Mouse (Mus musculus) intestine, embryonic 16.5 days (tissue): ENCODE data around the gene Snx18. TPM values are rescaled to one million over a fixed set of nuclear protein-coding genes. Genes with fewer than 3 reads are reported as not detected.
A peak's percentile ranks its signal among the peaks of the same experiment; 100 is the strongest.

Experiments
- ATAC-seq: fragments of 200-750 bp; cut with Nextera tagmentation; 2 replicates; pipeline ENCODE4 v1.8.0; 2017; ENCODE audit warnings: moderate TSS enrichment, moderate library complexity
- H3K27ac ChIP-seq: fragments of 300-500 bp; sonication (generic); 2 replicates; pipeline ENCODE4 v1.5.1; 2014; ENCODE audit warnings: mild to moderate bottlenecking, low read length
- H3K27me3 ChIP-seq: fragments of 300-500 bp; sonication (generic); replicated peaks from 2 replicates; pipeline ENCODE4 v1.6.1; 2014; ENCODE audit warnings: low read length, control low read depth, mixed read lengths; ENCODE audit not compliant: control insufficient read depth, insufficient read depth
- H3K36me3 ChIP-seq: fragments of 300-500 bp; sonication (generic); 2 replicates; pipeline ENCODE4 v1.6.1; 2014; ENCODE audit warnings: low read length, control low read depth; ENCODE audit not compliant: control insufficient read depth, insufficient read depth
- H3K4me1 ChIP-seq: fragments of 300-500 bp; sonication (generic); 2 replicates; pipeline ENCODE4 v1.6.1; 2014; ENCODE audit warnings: low read length, control low read depth, mixed read lengths; ENCODE audit not compliant: control insufficient read depth, insufficient read depth
- H3K4me2 ChIP-seq: fragments of 300-500 bp; sonication (generic); 2 replicates; pipeline ENCODE4 v1.6.1; 2014; ENCODE audit warnings: low read depth, low read length, control low read depth
- H3K4me3 ChIP-seq: fragments of 300-500 bp; sonication (generic); 2 replicates; pipeline ENCODE4 v1.5.1; 2014; ENCODE audit warnings: mild to moderate bottlenecking, low read length
- H3K9ac ChIP-seq: fragments of 300-500 bp; sonication (generic); 2 replicates; pipeline ENCODE4 v1.6.1; 2014; ENCODE audit warnings: low read depth, low read length
- H3K9me3 ChIP-seq: fragments of 300-500 bp; sonication (generic); 2 replicates; pipeline ENCODE4 v1.6.1; 2016; ENCODE audit warnings: low read length, control low read depth; ENCODE audit not compliant: control insufficient read depth
- WGBS: fragments of 180-500 bp; shearing (Covaris S2); extraction: QIAGEN DNeasy Blood & Tissue Kit; methylation state at CpG from one replicate; pipeline ENCODE4 v1.1.7; 2014; 5-methylcytosine and 5-hydroxymethylcytosine counted together
- polyA plus RNA-seq: library from polyadenylated mRNA; unstranded; fragments of >200 nt; fragmentation: Nextera tagmentation; extraction: Ambion mirVana; gene quantifications from 2 replicates; pipeline ENCODE4 v1.2.1, GENCODE M21; 2015

The Snx18 gene
- polyA plus RNA-seq = 10.1 and 11.7 TPM in 2 replicates

- WGBS = under 1% methylated on average over 106 of the region's 119 CpGs
- H3K27ac ChIP-seq = peak within 1 kb of the TSS; percentile 95
- H3K9ac ChIP-seq = peak within 1 kb of the TSS; percentile 96
- peak within 1 kb of the TSS; percentile 82 for H3K4me3 ChIP-seq
- no peaks in the 10 kb centered on the region for H3K9me3 ChIP-seq
- peaks cover 33% of the 10 kb centered on the region for H3K4me1 ChIP-seq
- H3K36me3 ChIP-seq = no peaks in the 10 kb centered on the region
- H3K27me3 ChIP-seq = no peaks in the 10 kb centered on the region
- H3K4me2 ChIP-seq = peak within 1 kb of the TSS; percentile 83
- peak; percentile 86 for ATAC-seq
Measured at GRCm38 (mm10) chr13:113617891-113618823, at the start of gene Snx18. Gene Snx18, minus strand, starts transcription at chr13:113618564.

DNA sequence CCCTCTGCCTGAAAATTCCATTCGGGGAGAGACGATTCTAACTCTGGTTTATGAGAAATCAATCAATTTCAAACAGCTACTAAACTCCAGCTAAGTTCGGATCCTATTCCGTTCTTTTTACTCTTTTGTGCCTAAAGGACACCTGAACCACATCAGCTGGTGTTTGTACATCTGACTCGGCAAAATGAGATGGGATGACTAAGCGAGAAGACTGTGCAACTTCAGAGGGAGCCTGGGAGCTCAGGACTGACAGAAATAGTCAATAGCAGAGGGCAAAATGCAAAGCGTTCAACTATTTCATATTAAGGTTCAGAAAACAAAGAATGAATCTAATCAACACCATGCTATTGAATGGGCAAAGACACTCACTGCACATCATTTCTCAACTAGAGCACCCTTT, 45.5 kb upstream of the Snx18 start:
- Histone ChIP-seq H3K9me3 (no peaks in the 10 kb centered on the region), H3K4me1 (no peaks in the 10 kb centered on the region), H3K9ac (no peak overlapping the region), H3K4me3 (no peak overlapping the region), H3K27ac (no peak overlapping the region), H3K27me3 (no peaks in the 10 kb centered on the region), H3K4me2 (no peak overlapping the region), H3K36me3 (no peaks in the 10 kb centered on the region)
- ATAC-seq = no peak
- WGBS = 69% methylated on average over 7 of the region's 7 CpGs

DNA sequence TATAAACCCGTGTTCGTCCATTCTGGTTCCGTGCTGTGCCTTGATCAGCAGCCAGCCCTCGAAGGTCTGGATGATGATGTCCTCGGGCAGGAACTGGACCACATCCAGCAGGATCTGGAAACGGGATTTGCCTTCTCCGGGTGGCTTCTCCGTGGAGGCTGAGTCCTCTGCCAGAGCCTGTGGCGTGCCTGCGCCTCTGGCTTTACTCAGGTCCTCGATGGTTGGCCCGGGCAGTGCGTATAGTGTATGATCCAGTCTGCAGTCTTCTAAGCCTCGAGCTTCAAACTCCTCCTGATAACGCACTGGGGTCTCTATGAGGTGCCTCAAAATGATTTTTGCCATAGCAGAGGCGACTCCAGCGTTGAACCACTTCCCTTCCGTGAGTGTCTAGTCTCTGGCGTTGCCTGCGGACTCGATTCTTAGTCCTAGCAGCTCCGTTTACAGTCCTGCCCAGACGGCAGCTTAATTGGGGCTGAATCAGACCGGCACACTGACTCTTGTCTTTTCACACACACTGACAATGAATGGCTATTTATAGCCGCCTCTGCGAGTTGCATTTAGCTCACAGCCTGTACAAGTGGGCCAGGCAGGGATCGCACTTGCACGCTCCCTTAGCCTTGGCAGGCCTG, 44.9 kb upstream of the Snx18 start, which contains the start of gene Hspb3:
TSS of gene Hspb3 (minus strand) at position 526 of the 629 bp plus-strand sequence.
- Histone ChIP-seq H3K36me3 (no peaks in the 10 kb centered on the region), H3K4me3 (no peak within 1 kb of the TSS), H3K4me2 (peak within 1 kb of the TSS; percentile 17; the same call in 1 of the 2 replicates), H3K9me3 (no peaks in the 10 kb centered on the region), H3K4me1 (no peaks in the 10 kb centered on the region), H3K27me3 (no peaks in the 10 kb centered on the region), H3K27ac (no peak within 1 kb of the TSS), H3K9ac (no peak within 1 kb of the TSS; the same call in 1 of the 2 replicates)
- ATAC-seq = no peak
- 57% methylated on average over 28 of the region's 28 CpGs for WGBS

- Histone ChIP-seq H3K9me3 (no peaks in the 10 kb centered on the region), H3K4me3 (no peak overlapping the region), H3K36me3 (no peaks in the 10 kb centered on the region), H3K9ac (no peak overlapping the region), H3K27me3 (no peaks in the 10 kb centered on the region), H3K4me1 (no peaks in the 10 kb centered on the region), H3K4me2 (no peak overlapping the region), H3K27ac (no peak overlapping the region)
- ATAC-seq = no peak
- WGBS = 59% methylated on average over 7 of the region's 7 CpGs
Measured at GRCm38 (mm10) chr13:113661826-113662271, 43.5 kb upstream of the Snx18 start.

DNA sequence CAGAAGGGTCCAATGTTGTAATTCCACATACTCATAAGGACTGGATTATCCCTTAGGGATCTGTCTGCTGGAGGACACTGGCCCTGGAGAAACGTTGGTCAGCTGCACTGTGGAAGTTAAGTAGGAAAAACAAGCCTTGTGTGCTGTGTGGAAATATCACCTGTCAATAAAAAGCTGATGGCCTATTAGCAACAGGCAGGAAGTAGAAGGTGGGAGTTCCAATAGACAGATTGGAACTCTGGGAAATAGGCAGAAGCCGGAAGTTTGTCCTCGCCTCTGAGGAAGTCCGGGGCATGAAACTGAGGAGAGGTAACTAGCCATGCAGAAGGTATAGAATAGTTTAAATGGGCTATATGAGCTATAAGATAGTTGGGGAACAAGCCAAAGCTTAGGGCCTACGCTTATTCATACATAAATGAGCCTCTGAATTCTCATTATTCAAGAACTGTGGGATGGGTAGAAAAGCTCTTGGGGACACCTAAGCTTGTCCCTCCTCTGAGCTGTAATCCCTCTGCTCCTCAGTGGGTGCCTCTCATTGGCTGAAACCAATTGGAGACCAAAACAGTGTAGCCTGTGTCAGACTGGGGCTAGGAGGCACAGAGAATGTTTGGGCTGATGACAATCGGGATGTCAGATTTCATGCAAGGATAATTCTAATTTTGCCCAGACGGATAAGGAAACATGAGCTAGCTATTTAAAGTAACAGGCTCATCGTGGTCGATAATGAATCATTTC, 42.4 kb upstream of the Snx18 start:
- 85% methylated on average over 9 of the region's 9 CpGs for WGBS
- H3K27ac ChIP-seq = no peak overlapping the region
- no peak overlapping the region for H3K4me3 ChIP-seq
- H3K9ac ChIP-seq = no peak overlapping the region
- no peaks in the 10 kb centered on the region for H3K36me3 ChIP-seq
- ATAC-seq = no peak
- H3K4me1 ChIP-seq = no peaks in the 10 kb centered on the region
- no peaks in the 10 kb centered on the region for H3K27me3 ChIP-seq
- H3K9me3 ChIP-seq = no peaks in the 10 kb centered on the region
- no peak overlapping the region for H3K4me2 ChIP-seq

DNA sequence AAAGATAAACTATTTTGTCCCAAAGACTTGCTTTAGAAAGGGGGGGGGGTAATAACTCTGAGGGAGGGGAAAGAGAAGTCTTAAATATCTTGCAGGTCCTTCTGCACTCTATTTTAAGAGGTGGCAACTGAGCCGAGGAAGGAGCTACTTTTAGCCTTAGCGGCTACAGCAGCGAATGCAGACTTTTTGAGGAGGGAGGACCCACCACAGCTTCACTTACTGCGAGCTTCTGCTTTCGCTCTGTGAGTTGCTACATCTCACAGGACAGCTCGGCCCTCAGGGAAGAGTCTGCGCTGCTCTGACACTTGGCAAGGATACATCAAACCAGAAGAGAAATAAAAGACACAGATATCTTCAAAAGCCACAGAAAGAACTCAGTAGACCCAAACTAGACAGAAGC, 38.8 kb upstream of the Snx18 start:
- Histone ChIP-seq H3K4me3 (no peak overlapping the region), H3K9ac (no peak overlapping the region), H3K9me3 (no peaks in the 10 kb centered on the region), H3K27ac (no peak overlapping the region), H3K4me1 (no peaks in the 10 kb centered on the region), H3K36me3 (no peaks in the 10 kb centered on the region), H3K4me2 (no peak overlapping the region), H3K27me3 (no peaks in the 10 kb centered on the region)
- no peak for ATAC-seq
- WGBS = 76% methylated on average over 7 of the region's 7 CpGs

- H3K4me1 ChIP-seq = no peaks in the 10 kb centered on the region
- H3K27me3 ChIP-seq = no peaks in the 10 kb centered on the region
- no peak overlapping the region for H3K4me2 ChIP-seq
- WGBS = 87% methylated on average over 4 of the region's 4 CpGs
- H3K36me3 ChIP-seq = no peaks in the 10 kb centered on the region
- no peak overlapping the region for H3K4me3 ChIP-seq
- ATAC-seq = no peak
- no peak overlapping the region for H3K9ac ChIP-seq
- no peaks in the 10 kb centered on the region for H3K9me3 ChIP-seq
- no peak overlapping the region for H3K27ac ChIP-seq
Measured at GRCm38 (mm10) chr13:113656639-113657038, 38.3 kb upstream of the Snx18 start.

DNA sequence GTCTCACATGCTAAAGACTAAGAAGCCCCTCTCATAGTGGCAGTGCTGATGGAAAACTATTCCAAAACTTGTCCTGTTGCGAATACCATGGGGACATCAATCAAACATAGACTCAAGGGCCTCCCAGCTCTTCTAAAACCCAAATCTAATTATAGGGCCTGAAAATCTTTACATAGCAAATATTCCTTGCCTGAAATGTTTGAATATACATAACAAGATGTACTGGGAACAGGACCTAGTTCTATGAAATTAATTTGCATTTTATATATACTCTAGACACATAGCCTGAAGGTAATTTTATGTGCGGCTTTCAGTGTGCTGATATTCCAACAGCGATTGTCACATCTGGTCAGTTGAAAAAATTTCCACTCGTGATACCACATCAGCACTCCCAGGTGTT, 37.1 kb upstream of the Snx18 start:
- WGBS = 95% methylated on average over 4 of the region's 4 CpGs
- H3K27ac ChIP-seq = no peak overlapping the region
- no peak for ATAC-seq

More for the DNA sequence above, 37.1 kb upstream of the Snx18 start:
- Histone ChIP-seq H3K4me1 (no peaks in the 10 kb centered on the region), H3K27me3 (no peaks in the 10 kb centered on the region), H3K4me3 (no peak overlapping the region), H3K9ac (no peak overlapping the region), H3K4me2 (no peak overlapping the region), H3K36me3 (no peaks in the 10 kb centered on the region), H3K9me3 (no peaks in the 10 kb centered on the region)
